Mouse (Mus musculus): ENCODE measurements around the gene Tcp10a.
"Not testable (repeated sequence)": the region's sequence is repeated elsewhere in the genome, so short reads cannot be mapped to it uniquely, and the experiment has no call there.

- TF ChIP-seq HCFC1 (IDR thresholded peaks at IDR 0.05; ENCODE audit: borderline replicate concordance, insufficient read depth, low read length); MAFK (IDR thresholded peaks at IDR 0.05; ENCODE audit: insufficient read depth, low read depth, low read length); ZC3H11A (IDR thresholded peaks at IDR 0.05; ENCODE audit: borderline replicate concordance, low read depth, low read length): not testable (repeated sequence)
These were observed 59.0 kb downstream of the Tcp10a start for GRCm38 (mm10) chr17:7383167-7384143.

All from ES-E14 (cell line).